Mouse (Mus musculus): ENCODE data around the gene Zfp866.

DNA sequence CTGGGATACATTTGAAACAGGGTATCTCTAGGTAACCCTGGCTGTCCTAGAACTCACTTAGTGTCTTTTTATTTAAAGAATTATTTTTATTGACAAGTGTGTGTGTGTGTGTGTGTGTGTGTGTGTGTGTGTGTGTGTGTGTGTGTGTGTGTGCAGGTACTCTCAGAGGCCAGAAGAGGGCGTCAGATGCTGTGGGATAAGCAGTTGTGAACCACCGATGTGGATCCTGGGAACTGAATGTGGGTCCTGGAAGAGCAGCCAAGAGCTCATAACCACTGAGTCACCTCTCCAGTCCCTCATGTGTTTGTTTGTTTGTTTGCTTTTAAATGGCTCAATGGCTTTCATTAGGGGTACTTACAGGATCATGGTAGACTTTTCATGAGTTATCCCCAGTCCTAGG lies 23.9 kb upstream of the Zfp866 start:
- TF ChIP-seq GATA1 (IDR thresholded peaks at IDR 0.05; ENCODE audit: borderline replicate concordance, low read length) (no peak), FLI1 (IDR thresholded peaks at IDR 0.05; ENCODE audit: low read length) (no peak)

Measured in megakaryocyte, embryonic 14.5 days (primary cell).